8 mouse cellular contexts compared by ENCODE assay signal in the genomic region with DNA sequence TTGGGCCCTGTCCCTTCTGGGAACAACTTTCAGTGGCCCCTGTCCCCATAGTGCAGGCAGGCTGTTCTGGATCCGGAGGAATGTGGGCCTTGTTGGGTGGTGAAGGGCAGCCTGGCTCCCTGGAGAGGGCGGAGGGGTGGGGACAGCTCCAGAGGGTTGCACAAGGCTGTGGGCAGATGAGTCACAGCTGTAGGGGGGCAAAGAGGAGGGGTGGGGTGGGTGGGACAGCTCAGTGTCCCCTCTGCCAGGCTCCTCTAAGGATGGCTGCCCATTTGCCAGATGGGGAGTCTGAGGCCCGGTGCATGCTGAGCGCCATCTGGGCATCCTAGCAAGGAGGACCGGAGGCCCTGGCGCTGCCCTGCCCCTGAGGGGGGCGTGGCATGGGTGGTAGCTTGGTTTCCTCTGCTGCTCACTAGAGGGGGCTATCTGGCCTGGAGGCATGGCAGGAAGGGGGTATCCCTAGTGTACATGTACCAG. TPM values are rescaled to one million over a fixed set of nuclear protein-coding genes. Genes with fewer than 3 reads are reported as not detected.
DNase-seq lines count a peak whose midpoint lies in the region; ATAC-seq and TF ChIP-seq lines count a peak whose summit lies in the region.

No protein-coding gene starts in this region.

- peaks cover 55% of the 10 kb centered on the region for H3K36me3 ChIP-seq in heart, embryonic 14.5 days (ENCODE audit: control insufficient read depth, insufficient read depth, low read length)
- peaks cover 50% of the 10 kb centered on the region for H3K36me3 ChIP-seq in C2C12 (ENCODE audit: control insufficient read depth, insufficient read depth)
- H3K36me3 ChIP-seq in intestine, postnatal 0 days (ENCODE audit: control insufficient read depth, insufficient read depth): peaks cover 47% of the 10 kb centered on the region

- peak overlapping the region; percentile 57 for H3K9ac ChIP-seq in heart, embryonic 14.5 days (ENCODE audit: low read length)
- no peak overlapping the region for H3K9ac ChIP-seq in intestine, postnatal 0 days (ENCODE audit: low read depth, low read length)

- H3K9me3 ChIP-seq in heart, embryonic 14.5 days (ENCODE audit: control insufficient read depth, low read length): no peaks in the 10 kb centered on the region
- no peaks in the 10 kb centered on the region for H3K9me3 ChIP-seq in intestine, postnatal 0 days (ENCODE audit: control insufficient read depth)

- peaks cover 85% of the 10 kb centered on the region for H3K79me3 ChIP-seq in C2C12 (ENCODE audit: low read depth)

- 88% methylated on average over 7 of the region's 7 CpGs for WGBS in heart, embryonic 14.5 days
- whole genome bisulfite sequencing in intestine, postnatal 0 days: 62% methylated on average over 6 of the region's 7 CpGs

- peak; percentile 14 for TF ChIP-seq CTCF in C2C12 (IDR thresholded peaks at IDR 0.05; ENCODE audit: control insufficient read depth, insufficient read depth, insufficient read length)
- peak; percentile 42 for TF ChIP-seq CTCF in intestine, postnatal 0 days (IDR thresholded peaks at IDR 0.05; ENCODE audit: low read depth)

- no peak overlapping the region for H3K4me3 ChIP-seq in heart, embryonic 14.5 days (ENCODE audit: control insufficient read depth in 1 of 2, insufficient read depth in 1 of 2, low read depth in 1 of 2, low read length in 2 of 2)
- peak overlapping the region; percentile 12 for H3K4me3 ChIP-seq in C2C12 (ENCODE audit: insufficient read depth, poor library complexity, severe bottlenecking)
- no peak overlapping the region for H3K4me3 ChIP-seq in intestine, postnatal 0 days (ENCODE audit: low read depth, low read length)

- H3K27me3 ChIP-seq in heart, embryonic 14.5 days (ENCODE audit: control insufficient read depth, insufficient read depth, low read length): no peaks in the 10 kb centered on the region
- no peaks in the 10 kb centered on the region for H3K27me3 ChIP-seq in C2C12 (ENCODE audit: control insufficient read depth, insufficient read depth, insufficient read length)
- H3K27me3 ChIP-seq in intestine, postnatal 0 days (replicated peaks; ENCODE audit: control insufficient read depth, insufficient read depth, low read length): no peaks in the 10 kb centered on the region

- no peak for ATAC-seq in heart, embryonic 14.5 days (ENCODE audit: insufficient number of reproducible peaks, insufficient read depth, low FRiP score, low read depth)
- no peak for ATAC-seq in intestine, postnatal 0 days

- no peak overlapping the region; a peak in 1 of 4 replicates for H3K27ac ChIP-seq in heart, embryonic 14.5 days (replicated peaks in 1 of 2; ENCODE audit: control insufficient read depth in 1 of 2, insufficient read depth in 1 of 2, low read depth in 2 of 2, low read length in 2 of 2)
- peak overlapping the region; percentile 91 for H3K27ac ChIP-seq in intestine, postnatal 0 days (ENCODE audit: low read depth, low read length)

- H3K4me2 ChIP-seq in heart, embryonic 14.5 days (ENCODE audit: low read length): no peak overlapping the region
- peak overlapping the region; percentile 83 for H3K4me2 ChIP-seq in intestine, postnatal 0 days (replicated peaks; ENCODE audit: low read depth)

- H3ac ChIP-seq in C2C12 (ENCODE audit: control insufficient read depth, insufficient read length, low read depth): peak overlapping the region; percentile 53

- no peak for DNase-seq in heart, adult 8-10 months (ENCODE audit: low spot score)
- peak; percentile 71 for DNase-seq in adrenal gland, postnatal 25 days
- no peak for DNase-seq in natural killer cell, adult 2 months (ENCODE audit: low spot score in 2 of 2)
- no peak for DNase-seq in thymus, postnatal 36 days
- DNase-seq in kidney, adult 9 months: no peak

- H3K79me2 ChIP-seq in C2C12 (ENCODE audit: control insufficient read depth, insufficient read depth): peaks cover 100% of the 10 kb centered on the region

- H3K4me1 ChIP-seq in heart, embryonic 14.5 days (ENCODE audit: control insufficient read depth in 2 of 2, insufficient read depth in 2 of 2, low read length in 2 of 2): peaks cover 34 to 50% of the 10 kb centered on the region in 2 experiments
- peaks cover 20% of the 10 kb centered on the region for H3K4me1 ChIP-seq in intestine, postnatal 0 days (replicated peaks; ENCODE audit: control insufficient read depth, insufficient read depth, low read length)

TF ChIP-seq in C2C12, 6 proteins besides CTCF, POLR2A, EP300 and RAD21:
- TF ChIP-seq MAX (IDR thresholded peaks at IDR 0.05): peak; percentile 15
- TF ChIP-seq FOSL1 (IDR thresholded peaks at IDR 0.05; ENCODE audit: insufficient read depth, low read length, poor library complexity, severe bottlenecking): no peak
- peak; percentile 95 for TF ChIP-seq CEBPB (IDR thresholded peaks at IDR 0.05; ENCODE audit: low read depth)
- no peak for TF ChIP-seq MYOG (IDR thresholded peaks at IDR 0.05; ENCODE audit: control insufficient read depth, extremely low read depth, insufficient read length)

RNA-seq across cellular contexts. Expression of a gene that starts 8.2 kb away (rescaled TPM):
- 16.8 and 18.8 TPM in 2 replicates for polyA plus RNA-seq in heart, embryonic 14.5 days (2014; fragmentation: Nextera tagmentation; extraction: Ambion mirVana)
- 10 to 100 TPM; 39.4 to 41.9 (median 40.7) TPM for total RNA-seq in heart, adult 8-10 months (2022)
- 19.9 TPM for polyA plus RNA-seq in C2C12 (2012; fragmentation: generic; extraction: Trizol)
- total RNA-seq in adrenal gland, postnatal 25 days (2021): 72.8 and 96.8 TPM in 2 replicates
- polyA plus RNA-seq in intestine, postnatal 0 days (2015; fragmentation: Nextera tagmentation; extraction: Ambion mirVana): 54.1 and 67.6 TPM in 2 replicates

RNA-seq across cellular contexts. Expression of a gene that starts 24.5 kb away (rescaled TPM):
- polyA plus RNA-seq in heart, embryonic 14.5 days (2014; fragmentation: Nextera tagmentation; extraction: Ambion mirVana): 33.5 and 34.0 TPM in 2 replicates
- total RNA-seq in heart, adult 8-10 months (2022): 10 to 100 TPM; 16.8 to 18.6 (median 17.0) TPM
- 31.6 TPM for polyA plus RNA-seq in C2C12 (2012; fragmentation: generic; extraction: Trizol)
- total RNA-seq in adrenal gland, postnatal 25 days (2021): 33.1 and 36.9 TPM in 2 replicates
- 32.8 and 36.5 TPM in 2 replicates for polyA plus RNA-seq in intestine, postnatal 0 days (2015; fragmentation: Nextera tagmentation; extraction: Ambion mirVana)

RNA-seq across cellular contexts. Expression of a gene that starts 33.2 kb away (rescaled TPM):
- 331 and 337 TPM in 2 replicates for polyA plus RNA-seq in heart, embryonic 14.5 days (2014; fragmentation: Nextera tagmentation; extraction: Ambion mirVana)
- 1,000 to 10,000 TPM; 1,076 to 1,267 (median 1,170) TPM for total RNA-seq in heart, adult 8-10 months (2022)
- polyA plus RNA-seq in C2C12 (2012; fragmentation: generic; extraction: Trizol): 2,537 TPM
- total RNA-seq in adrenal gland, postnatal 25 days (2021): 1,495 and 1,572 TPM in 2 replicates
- polyA plus RNA-seq in intestine, postnatal 0 days (2015; fragmentation: Nextera tagmentation; extraction: Ambion mirVana): 286 and 316 TPM in 2 replicates

RNA-seq across cellular contexts. Expression of a gene that starts 37.5 kb away (rescaled TPM):
- 147 and 159 TPM in 2 replicates for polyA plus RNA-seq in heart, embryonic 14.5 days (2014; fragmentation: Nextera tagmentation; extraction: Ambion mirVana)
- 100 to 1,000 TPM; 110 to 137 (median 130) TPM for total RNA-seq in heart, adult 8-10 months (2022)
- 92.2 TPM for polyA plus RNA-seq in C2C12 (2012; fragmentation: generic; extraction: Trizol)
- total RNA-seq in adrenal gland, postnatal 25 days (2021): 182 and 184 TPM in 2 replicates
- 258 and 259 TPM in 2 replicates for polyA plus RNA-seq in intestine, postnatal 0 days (2015; fragmentation: Nextera tagmentation; extraction: Ambion mirVana)

RNA-seq across cellular contexts. Expression of a gene that starts 39.6 kb away (rescaled TPM):
- polyA plus RNA-seq in heart, embryonic 14.5 days (2014; fragmentation: Nextera tagmentation; extraction: Ambion mirVana): 41.5 and 51.0 TPM in 2 replicates
- total RNA-seq in heart, adult 8-10 months (2022): 10 to 100 TPM; 26.3 to 35.5 (median 29.8) TPM
- 72.8 TPM for polyA plus RNA-seq in C2C12 (2012; fragmentation: generic; extraction: Trizol)
- 70.8 and 76.5 TPM in 2 replicates for total RNA-seq in adrenal gland, postnatal 25 days (2021)
- 50.5 and 53.4 TPM in 2 replicates for polyA plus RNA-seq in intestine, postnatal 0 days (2015; fragmentation: Nextera tagmentation; extraction: Ambion mirVana)
